Mouse (Mus musculus) regulatory T cell (primary cell): ENCODE results near the gene Traf2.

Source experiments
- in situ Hi-C: fragments of 300-600 bp; cut with MboI, MseI; formaldehyde crosslinking; loops from one replicate; pipeline ENCODE4 v1.15.1; 2025; ENCODE audit warnings: high pct_unique_total_duplicates

The Traf2 gene

GRCm38 (mm10) chr2:25497846-25498575 lies 48.7 kb downstream of the Traf2 start:
- in situ Hi-C loops, result no loop called here

GRCm38 (mm10) chr2:25496462-25496861 lies 50.3 kb downstream of the Traf2 start:
- in situ Hi-C loops, result no loop called here

- in situ Hi-C loops, result no loop called here
Measured at GRCm38 (mm10) chr2:25493476-25493961, 53.2 kb downstream of the Traf2 start, which contains the start of gene Lcn12. Gene Lcn12, minus strand, starts transcription at chr2:25493911.

- in situ Hi-C loops, result no loop called here
Measured at GRCm38 (mm10) chr2:25492988-25493387, 53.8 kb downstream of the Traf2 start.

GRCm38 (mm10) chr2:25488671-25489068 lies 58.1 kb downstream of the Traf2 start:
- in situ Hi-C loops, result no loop called here

GRCm38 (mm10) chr2:25487965-25488670 lies 58.6 kb downstream of the Traf2 start:
- in situ Hi-C loops, result no loop called here

GRCm38 (mm10) chr2:25484901-25485647 lies 61.7 kb downstream of the Traf2 start:
- in situ Hi-C loops, result no loop called here

GRCm38 (mm10) chr2:25482969-25483368 lies 63.8 kb downstream of the Traf2 start:
- in situ Hi-C loops, result no loop called here

GRCm38 (mm10) chr2:25480541-25480940 lies 66.2 kb downstream of the Traf2 start:
- in situ Hi-C loops, result no loop called here

- in situ Hi-C loops, result no loop called here
Measured at GRCm38 (mm10) chr2:25479551-25480311, 67.0 kb downstream of the Traf2 start.

GRCm38 (mm10) chr2:25477967-25478675 lies 68.6 kb downstream of the Traf2 start:
- in situ Hi-C loops, result no loop called here

- in situ Hi-C loops, result no loop called here
Measured at GRCm38 (mm10) chr2:25477541-25477940, 69.2 kb downstream of the Traf2 start.

- in situ Hi-C loops, result no loop called here
Measured at GRCm38 (mm10) chr2:25472550-25472949, 74.2 kb downstream of the Traf2 start.

- in situ Hi-C loops, result no loop called here
Measured at GRCm38 (mm10) chr2:25469969-25470368, 76.8 kb downstream of the Traf2 start, which contains the start of gene Ptgds. Gene Ptgds, minus strand, starts transcription at chr2:25470046.

GRCm38 (mm10) chr2:25468962-25469915 lies 77.5 kb downstream of the Traf2 start:
- in situ Hi-C loops, result no loop called here
